Mouse (Mus musculus): ENCODE measurements around the gene Ric8b.
A peak's percentile ranks its signal among the peaks of the same experiment; 100 is the strongest.

The Ric8b gene

GRCm38 (mm10) chr10:84916810-84917730 is at the start of gene Ric8b:
Gene Ric8b, plus strand, starts transcription at chr10:84917616.
- DNase-seq (ENCODE audit: low read depth): peak; percentile 87

DNA sequence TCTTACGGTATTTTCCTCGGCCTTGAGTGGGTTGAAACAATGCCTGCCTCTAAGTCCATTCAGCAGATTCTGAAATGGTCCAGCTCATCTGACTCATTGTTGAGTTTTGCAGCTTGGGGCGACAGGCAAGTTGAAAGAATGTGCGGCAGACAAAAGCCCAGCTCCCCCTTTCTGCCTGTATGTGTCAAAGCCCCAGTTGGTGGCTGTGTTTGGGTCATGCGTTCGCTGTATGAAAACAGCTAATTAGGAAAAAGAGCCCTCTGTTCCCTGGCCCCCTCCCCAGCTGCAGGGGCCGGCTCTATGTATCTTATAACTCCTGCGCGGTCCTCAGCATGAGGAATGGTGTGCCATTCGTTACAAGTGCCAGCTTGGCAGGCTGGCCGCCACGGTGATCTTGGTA is 46.1 kb upstream of the Ric8b start:
- no peak for DNase-seq (ENCODE audit: low read depth)

GRCm38 (mm10) chr10:84871921-84872320 is 45.5 kb upstream of the Ric8b start:
- no peak for DNase-seq (ENCODE audit: low read depth)

- no peak for DNase-seq (ENCODE audit: low read depth)
These were observed 37.4 kb upstream of the Ric8b start for GRCm38 (mm10) chr10:84879823-84880571.

DNA sequence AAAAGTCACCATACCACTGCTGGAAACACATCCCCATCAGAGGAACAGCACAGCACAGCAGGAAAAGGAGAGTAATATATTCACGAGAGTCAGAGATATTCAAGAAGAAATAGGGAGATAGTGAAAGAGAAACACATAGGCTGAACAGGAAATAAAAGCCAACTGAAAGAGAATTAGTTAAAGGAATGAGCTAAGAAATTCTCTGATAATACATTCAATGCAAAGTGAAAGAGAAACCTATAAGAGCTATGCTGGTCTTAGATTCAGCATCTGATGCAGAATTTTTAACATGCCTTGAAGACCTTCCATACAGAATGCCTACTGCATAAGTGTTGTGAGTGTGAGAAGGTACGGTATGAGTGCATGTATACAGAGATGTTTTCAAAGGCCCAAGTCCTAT is 34.9 kb upstream of the Ric8b start:
- DNase-seq (ENCODE audit: low read depth): no peak

DNA sequence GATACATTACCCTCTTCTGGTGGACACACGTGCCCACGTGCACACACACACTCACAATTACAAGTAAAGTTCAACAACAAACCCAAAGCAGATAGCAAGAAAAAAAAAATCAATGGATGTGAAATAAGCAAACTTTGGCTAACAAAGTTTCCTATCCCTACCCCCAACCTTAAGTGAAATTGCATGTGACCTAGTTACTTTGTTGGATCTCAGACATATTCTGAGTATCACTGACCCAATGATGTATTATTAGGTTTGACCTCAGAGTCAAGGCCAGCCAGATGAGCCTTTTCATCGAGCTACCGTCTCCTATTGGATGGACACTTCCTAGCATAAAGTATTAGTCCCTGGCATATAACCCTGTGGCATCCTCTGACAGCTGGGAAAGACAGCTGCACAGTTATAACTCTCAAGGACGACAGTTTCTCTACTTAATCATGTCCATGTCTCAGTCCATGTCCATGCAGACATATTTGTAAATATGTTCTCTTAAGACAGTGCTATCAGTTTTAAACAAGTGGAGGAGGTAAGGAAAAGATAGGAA is 32.0 kb upstream of the Ric8b start:
- no peak for DNase-seq (ENCODE audit: low read depth)

- DNase-seq (ENCODE audit: low read depth): no peak
These were observed 31.2 kb upstream of the Ric8b start for GRCm38 (mm10) chr10:84886221-84886627.

GRCm38 (mm10) chr10:84886785-84887184 is 30.6 kb upstream of the Ric8b start:
- DNase-seq (ENCODE audit: low read depth): no peak

DNA sequence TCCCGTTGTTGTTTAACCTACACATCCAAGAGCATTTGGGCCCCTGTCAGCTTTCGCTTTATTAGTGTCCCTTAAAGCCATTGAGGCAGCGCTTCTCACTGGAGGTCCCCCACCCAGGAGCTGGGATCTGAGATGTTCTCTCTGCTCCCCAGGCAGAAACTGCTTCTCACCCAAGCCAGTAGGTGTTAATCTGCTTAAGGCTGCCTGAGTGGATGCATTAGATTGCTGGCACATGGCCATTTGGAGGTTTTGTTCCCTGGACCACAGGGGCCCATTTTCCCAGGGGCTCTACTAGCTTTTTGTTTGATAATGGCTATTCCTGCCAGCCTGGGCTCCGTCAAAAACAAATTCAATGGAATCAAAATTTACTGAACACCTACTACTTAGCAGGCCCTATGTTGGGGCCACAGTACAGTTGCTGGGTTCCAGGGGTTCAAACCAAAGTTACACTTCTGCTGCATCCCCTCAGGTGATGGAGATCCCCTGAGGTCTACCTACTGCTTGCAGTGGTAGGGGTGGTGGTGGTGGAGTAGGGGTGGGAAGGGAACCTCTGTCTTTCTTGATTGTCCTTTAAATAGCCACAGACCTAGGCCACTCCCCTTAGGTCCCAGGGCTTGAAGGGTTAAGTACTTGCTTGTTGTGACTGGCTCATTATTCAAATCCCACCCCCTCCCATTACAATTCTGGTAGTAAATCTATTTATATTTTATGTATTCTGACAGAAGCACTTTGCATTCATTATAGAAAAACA is 28.1 kb upstream of the Ric8b start:
- no peak for DNase-seq (ENCODE audit: low read depth)

GRCm38 (mm10) chr10:84895810-84896358 is 21.5 kb upstream of the Ric8b start:
- DNase-seq (ENCODE audit: low read depth): no peak

DNA sequence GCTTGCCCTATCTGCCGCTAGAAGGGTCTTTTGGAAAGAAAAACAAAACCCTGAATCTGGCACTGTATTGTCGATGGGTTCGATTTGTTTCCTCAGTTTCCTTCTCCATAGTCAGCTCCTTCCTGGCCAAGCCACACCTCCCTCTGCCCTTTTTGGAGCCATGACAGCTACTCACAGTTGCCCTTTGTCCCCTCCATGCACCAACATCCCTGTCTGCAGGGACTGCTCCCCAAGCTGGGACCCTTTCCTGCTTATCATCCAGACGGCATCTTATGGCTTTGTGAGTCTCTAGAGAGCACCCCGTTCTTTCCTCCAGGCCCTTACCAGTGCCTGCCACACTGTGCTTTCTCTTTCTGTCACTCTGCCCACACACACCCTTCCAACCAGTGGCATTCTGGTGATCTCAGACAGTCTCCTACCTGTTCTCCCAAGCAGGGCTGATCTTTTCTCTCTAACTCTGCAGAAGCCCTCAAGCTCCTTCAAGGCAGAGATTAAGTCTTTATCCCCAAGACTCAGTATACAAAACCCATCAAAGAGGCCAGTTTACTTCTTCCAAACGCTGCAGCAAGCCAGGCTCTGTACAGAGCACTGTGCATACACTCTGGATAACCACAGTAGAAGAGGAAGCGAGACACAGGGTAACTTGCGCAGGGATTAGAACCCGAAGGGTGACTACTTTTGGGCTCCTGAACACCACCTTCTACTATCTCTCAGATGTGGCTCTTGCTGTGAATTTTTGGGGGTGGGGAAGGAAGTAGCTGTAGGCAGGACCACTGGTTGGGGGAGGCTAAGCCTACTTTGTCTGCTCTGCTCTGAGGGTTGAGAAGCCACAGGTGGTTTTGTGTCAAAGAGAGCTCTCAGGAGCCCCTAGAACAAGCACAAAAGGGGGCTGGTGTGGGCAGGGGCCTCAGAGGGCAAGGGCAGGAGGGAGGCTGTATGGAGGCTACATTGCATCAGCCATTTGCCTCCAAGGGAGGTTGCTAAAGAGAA is 20.2 kb upstream of the Ric8b start:
- DNase-seq (ENCODE audit: low read depth): no peak

- DNase-seq (ENCODE audit: low read depth): no peak
These were observed 19.1 kb upstream of the Ric8b start for GRCm38 (mm10) chr10:84898144-84898979.

- DNase-seq (ENCODE audit: low read depth): no peak
These were observed 15.7 kb upstream of the Ric8b start for GRCm38 (mm10) chr10:84901676-84902075.

DNA sequence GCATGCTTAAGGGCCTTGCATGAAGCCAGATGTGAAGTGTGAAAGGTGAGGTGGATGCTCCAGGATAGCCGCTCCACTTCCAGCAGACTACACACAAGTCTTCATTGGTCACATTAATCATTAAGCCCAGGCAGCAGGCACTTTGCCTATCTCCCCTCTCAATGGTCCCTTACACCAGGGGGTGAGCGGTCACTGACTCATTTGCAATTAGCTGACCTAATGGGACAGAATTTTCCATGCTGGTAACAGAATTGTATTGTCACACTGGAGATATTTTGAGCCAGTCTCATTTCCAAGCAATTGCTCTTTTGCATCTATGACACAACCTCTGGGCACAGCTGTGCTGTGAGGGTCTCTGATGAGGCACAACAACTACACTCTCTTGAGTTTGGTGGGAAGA is 15.2 kb upstream of the Ric8b start:
- DNase-seq (ENCODE audit: low read depth): no peak

DNA sequence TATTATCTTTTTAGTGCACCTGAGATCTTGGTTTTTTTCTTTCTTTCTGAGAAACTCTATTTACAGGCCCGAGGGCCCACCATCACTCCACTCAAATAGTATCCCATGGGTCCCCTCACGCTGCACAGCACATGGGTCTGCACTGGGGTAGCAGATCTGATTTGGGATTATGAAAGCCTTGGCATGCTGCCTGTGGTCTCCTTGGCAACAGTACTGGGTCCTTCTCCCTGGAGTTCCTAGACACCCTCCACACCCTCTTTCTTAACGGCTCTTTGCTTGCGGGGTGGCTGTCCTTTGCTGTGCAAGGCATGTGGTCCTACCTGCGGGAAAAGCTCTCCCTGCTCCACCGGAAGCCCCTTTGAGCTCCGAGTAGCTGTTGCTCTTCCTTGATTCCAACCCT is 14.1 kb upstream of the Ric8b start:
- DNase-seq (ENCODE audit: low read depth): no peak

DNA sequence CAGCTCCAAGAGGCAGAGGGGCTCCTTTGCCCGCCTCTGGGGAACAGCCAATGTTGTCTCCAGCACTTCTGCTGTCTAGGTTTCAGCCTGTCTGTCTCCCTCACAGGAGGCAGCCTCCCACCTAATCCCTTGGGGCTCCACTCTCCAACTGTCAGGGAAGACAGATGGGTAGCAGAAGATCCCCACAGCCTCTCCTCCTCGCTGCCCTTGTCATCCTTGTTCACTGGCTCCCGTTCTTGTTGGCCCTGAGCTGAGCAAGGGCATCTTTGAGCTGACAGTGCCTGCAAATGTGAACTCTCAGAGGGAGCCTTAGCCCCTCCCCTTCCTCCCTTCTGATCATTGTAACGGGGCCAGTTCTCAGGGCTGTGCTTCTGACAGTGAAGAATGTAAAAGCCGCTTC is 13.7 kb upstream of the Ric8b start:
- DNase-seq (ENCODE audit: low read depth): no peak

DNA sequence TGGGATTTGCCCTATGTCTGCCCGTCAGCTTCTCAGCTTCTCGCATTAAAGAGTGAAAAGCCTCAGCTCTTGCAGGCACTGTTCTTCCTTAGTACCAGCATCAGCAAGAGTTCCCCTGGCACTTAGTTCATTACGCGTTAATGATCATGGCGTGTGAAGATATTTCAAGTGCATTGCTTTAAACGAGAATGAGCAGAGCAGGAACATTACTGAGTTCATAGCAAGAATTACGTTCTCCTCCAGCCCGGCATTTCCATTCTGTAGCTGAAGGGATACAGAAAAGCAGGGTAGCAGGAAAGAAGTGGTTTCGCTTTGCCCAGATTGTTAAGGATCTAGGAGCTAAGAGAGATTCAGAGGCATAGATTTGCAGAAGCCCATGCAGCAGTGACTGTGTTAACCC is 10.5 kb upstream of the Ric8b start:
- DNase-seq (ENCODE audit: low read depth): no peak

DNA sequence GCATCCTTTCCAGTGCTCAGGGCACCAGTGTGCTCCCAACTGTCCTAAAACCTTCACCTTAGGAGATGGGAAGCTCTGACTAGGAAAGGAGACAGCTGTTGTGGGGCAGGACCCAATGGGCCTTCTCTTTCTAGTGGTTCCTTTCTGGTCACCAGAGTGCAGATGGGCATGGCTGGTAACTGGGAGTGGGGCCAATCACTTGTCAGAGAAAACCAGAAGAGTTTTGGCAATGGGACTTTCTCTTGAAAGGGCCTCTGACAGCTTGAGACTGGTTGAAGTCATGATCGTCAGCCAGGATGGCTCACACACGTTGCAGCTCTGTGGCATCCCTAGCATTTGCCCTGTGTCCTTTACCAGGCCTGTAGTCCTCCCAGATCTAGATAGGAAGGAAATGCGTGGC is 9.4 kb upstream of the Ric8b start:
- no peak for DNase-seq (ENCODE audit: low read depth)

GRCm38 (mm10) chr10:84908471-84908870 is 8.9 kb upstream of the Ric8b start:
- no peak for DNase-seq (ENCODE audit: low read depth)

Measured in c-Kit-positive CD71-negative TER-119-negative erythroid progenitor cells, embryonic 14.5 days (primary cell).